Mouse (Mus musculus) common myeloid progenitor, adult 5-6 weeks (primary cell): ENCODE measurements around the gene Gm49450. TPM values are rescaled to one million over a fixed set of nuclear protein-coding genes. Genes with fewer than 3 reads are reported as not detected.
A peak's percentile ranks its signal among the peaks of the same experiment; 100 is the strongest.
"Not testable (repeated sequence)": the region's sequence is repeated elsewhere in the genome, so short reads cannot be mapped to it uniquely, and the experiment has no call there.

Experiments used
- ATAC-seq: replicated peaks from 2 replicates; pipeline ENCODE4 v1.8.0; 2016; ENCODE audit warnings: low read depth, mild to moderate bottlenecking, moderate TSS enrichment, inconsistent platforms; ENCODE audit not compliant: poor library complexity, severe bottlenecking
- total RNA-seq: library from RNA; stranded (forward); fragments of 200-1000, 187-1606 nt; gene quantifications from 2 replicates; pipeline ENCODE4 v1.2.3, GENCODE M21; 2017

The Gm49450 gene
- total RNA-seq, 1 experiment from 2014 or later, result 1.9 TPM

DNA sequence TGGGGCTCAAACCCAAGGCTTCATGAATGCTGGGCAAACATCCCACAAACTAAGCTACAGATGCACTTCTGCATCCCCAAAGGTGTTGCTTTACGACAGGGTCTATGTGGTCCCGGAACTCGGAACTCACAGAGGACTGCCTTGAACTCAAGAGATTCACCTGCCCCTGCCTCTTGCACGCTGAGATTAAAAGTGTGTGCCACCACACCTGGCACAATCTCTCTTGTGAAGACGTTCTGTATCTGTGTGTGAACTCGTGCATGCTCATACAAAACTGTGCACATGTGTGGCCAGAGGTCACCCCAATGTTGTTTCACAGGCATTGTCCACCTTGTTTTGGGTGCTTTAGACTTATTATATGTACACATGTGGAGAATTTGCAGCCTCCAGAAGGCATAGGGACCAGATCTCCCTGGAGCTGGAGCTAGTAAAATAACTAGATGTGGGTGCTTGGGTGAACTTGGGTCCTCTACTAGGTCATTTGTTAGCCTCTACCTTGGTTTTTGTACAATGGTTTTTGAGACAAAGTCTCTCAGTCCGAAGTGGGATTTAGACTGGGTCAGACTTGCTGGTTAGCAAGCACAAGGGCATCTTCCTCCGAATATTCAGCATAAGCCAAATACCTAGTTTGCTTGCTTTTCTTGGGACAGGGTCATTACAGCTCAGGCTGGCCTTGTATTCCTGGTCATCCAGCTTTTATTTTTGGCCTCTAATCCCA, 23.2 kb downstream of the Gm49450 start:
- ATAC-seq, result no peak

- ATAC-seq, result peak; percentile 70
Measured at GRCm38 (mm10) chr15:98928598-98929240, 24.6 kb downstream of the Gm49450 start.

DNA sequence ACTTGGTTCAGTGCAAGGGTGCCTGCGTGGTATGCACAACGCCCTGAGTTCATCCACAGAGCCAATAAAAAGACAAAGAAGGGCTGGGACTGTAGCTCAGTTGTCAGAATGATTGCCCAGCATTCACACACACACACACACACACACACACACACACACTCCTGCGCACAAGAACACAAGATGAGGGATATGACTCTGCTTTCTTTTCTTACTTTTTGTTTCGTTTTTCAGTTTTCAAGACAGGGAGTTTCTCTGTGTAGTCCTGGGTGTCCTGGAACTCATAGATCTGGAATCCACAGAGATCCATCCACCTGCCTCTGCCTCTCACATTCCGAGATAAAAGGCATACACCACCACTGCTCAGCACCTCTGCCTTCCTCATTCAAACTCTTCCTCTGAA, 25.8 kb downstream of the Gm49450 start:
- peak; percentile 28; the same call in 1 of the 2 replicates for ATAC-seq

DNA sequence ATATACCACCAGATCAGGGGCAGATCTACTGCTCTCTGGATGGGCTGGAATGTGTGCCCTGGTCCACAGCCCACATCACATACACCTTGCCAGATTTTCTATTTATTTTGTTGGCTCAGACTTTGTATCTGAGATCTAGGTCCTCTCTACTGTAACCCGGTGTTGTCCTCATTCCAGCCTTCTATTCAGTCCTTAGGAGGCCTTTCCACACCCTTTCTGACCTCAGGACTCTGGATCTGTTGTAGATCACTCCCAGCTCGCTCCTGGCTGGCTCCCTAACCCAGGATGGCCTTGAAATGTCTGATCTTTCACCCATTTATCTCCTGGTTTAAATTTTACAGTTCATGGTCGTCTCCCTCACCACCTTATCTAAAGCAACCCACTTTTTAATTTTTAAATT, 28.7 kb downstream of the Gm49450 start:
- ATAC-seq, result no peak

DNA sequence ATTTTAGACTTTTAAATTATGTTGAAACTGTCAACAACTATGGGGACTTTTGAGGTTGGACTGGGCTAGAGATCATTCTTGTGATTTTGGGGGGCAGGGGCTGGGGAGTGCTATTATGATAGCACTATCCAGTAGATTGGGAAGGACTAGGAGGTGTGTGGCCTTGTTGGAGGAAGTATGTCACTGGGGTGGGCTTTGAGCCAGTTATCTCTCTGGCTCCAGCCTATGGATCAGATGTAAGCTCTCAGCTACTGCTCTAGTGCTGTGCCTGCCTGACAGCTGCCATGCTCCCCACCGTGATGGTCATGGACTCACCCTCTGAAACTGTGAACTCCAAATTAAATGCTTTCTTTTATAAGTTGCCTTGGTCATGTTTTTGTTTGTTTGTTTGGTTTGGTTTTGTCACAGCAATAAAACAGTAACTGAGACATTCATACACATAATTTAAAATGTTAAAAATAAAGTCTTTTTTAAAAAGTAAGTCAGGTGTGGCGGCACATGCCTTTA, 30.3 kb downstream of the Gm49450 start:
- no peak for ATAC-seq

DNA sequence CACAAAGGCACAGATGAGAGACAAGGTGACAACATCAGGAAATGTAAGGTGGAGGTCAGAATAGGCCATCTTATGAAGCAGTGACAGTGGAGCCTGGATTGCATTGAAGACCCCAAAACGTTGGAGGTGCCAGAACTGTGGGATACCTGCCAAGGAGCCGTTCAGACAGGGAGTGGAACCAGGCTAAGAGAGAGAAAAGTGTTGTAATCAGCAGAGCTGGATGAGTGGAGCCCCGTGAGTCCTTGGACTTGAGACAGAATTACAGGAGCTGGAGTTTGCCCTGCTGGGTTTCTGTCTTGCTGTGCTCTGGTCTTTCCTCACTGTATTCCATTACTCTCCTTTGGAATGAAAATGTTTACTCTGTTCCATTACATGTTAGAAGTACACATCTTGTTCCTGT, 30.8 kb downstream of the Gm49450 start:
- no peak for ATAC-seq

DNA sequence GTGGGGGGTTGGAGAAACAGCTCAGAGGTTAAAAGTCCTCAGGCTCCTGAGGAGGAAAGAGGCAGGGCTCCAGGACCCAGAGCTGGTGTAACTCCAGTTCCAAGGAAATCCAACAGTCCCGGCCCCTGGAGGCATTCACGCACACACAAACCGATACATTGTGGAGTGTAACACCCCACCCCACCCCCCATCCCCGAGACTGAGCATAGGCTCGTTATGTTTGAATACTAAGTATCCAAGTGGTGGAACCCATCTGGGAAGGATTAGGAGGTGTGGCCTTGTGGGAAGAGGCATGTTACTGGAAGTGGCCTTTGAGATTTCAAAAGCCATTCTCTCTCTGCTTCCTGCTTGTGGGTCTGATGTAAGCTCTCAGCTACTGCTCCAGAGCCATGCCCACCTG, 31.8 kb downstream of the Gm49450 start:
- no peak for ATAC-seq

DNA sequence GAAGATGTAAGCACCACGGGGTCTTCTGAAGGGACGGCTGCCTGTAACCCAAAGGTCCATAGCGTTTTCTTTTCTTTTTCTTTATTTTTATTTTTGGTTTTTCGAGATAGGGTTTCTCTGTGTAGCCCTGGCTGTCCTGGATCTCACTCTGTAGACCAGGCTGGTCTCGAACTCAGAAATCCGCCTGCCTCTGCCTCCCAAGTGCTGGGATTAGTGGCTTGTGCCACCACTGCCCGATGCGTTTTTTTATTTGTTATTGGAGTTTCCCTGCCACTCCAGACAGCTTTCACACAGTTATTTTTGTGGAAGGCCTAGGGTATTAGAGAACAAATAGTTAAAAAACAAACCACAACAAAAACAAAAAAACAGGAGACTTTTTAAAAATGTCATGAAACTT, 34.9 kb downstream of the Gm49450 start:
- not testable (repeated sequence) for ATAC-seq

GRCm38 (mm10) chr15:98917538-98918498, 35.5 kb downstream of the Gm49450 start, which contains the start of gene Lmbr1l:
Lmbr1l (minus strand) TSS chr15:98918231.
- ATAC-seq, result peak; percentile 98

GRCm38 (mm10) chr15:98917091-98917490, 36.3 kb downstream of the Gm49450 start:
- no peak for ATAC-seq

DNA sequence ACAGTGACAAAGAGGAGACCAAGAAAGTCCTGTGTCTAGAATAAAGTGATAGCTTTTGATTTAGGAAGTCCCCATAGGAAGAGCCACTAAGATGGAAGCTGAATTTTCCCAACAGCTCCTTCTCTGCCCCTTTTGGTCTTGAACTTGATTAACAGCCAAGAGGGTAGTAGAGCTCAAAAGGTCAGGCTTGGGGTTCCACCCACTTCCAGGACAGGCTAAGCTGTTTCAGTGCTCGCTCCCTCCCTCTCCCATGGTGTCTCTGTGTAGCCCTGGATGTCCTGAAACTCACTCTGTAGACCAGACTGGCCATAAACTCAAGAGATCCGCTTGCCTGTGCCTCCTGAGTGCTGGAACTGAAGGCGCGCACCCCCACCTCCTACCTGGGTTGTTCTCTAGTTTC, 37.3 kb downstream of the Gm49450 start:
- ATAC-seq, result no peak

DNA sequence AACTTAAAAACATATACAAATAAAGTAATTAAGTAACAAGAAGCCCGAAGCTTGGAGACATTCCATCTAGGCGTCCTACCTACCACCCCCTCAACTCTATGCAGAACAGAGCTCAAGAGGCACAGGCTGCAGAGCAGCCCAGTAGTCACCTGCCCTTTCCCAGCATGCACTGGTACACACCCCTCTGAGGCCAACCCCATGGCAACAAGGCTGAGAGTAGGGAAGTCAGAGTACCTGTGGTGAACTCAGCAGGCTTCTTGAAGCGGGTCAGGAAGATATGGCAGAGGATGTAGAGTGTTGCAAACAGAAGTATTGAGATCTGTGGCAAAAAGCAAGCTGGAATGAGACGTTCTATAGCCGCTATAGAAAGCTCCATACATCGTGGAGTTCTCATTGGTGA, 38.4 kb downstream of the Gm49450 start:
- no peak for ATAC-seq

- ATAC-seq, result 0 out of 2 replicates have a peak, but pooled peaks have one; percentile 45
Measured at GRCm38 (mm10) chr15:98904692-98905091, 48.7 kb downstream of the Gm49450 start.

DNA sequence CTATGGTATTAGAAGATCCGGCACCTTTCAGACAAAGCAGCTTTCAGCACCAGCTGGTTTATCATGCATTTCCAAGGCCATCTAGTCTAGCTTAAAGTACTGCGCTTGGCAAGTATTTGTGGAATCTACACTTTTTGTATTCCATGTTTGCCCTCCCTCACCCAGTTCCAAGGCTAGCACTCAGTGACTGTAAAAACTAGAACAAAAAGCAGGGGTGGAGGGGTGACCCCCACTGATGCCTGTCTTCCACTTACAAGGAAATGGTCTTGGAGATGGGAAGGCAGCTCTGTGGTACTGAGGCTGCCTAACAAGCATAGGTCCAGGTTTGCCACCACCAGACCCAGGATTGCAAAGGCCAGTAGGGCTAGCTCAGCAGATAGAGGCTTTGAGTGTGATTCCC, 50.8 kb downstream of the Gm49450 start:
- ATAC-seq, result no peak

GRCm38 (mm10) chr15:98901530-98901929, 51.8 kb downstream of the Gm49450 start:
- ATAC-seq, result no peak

DNA sequence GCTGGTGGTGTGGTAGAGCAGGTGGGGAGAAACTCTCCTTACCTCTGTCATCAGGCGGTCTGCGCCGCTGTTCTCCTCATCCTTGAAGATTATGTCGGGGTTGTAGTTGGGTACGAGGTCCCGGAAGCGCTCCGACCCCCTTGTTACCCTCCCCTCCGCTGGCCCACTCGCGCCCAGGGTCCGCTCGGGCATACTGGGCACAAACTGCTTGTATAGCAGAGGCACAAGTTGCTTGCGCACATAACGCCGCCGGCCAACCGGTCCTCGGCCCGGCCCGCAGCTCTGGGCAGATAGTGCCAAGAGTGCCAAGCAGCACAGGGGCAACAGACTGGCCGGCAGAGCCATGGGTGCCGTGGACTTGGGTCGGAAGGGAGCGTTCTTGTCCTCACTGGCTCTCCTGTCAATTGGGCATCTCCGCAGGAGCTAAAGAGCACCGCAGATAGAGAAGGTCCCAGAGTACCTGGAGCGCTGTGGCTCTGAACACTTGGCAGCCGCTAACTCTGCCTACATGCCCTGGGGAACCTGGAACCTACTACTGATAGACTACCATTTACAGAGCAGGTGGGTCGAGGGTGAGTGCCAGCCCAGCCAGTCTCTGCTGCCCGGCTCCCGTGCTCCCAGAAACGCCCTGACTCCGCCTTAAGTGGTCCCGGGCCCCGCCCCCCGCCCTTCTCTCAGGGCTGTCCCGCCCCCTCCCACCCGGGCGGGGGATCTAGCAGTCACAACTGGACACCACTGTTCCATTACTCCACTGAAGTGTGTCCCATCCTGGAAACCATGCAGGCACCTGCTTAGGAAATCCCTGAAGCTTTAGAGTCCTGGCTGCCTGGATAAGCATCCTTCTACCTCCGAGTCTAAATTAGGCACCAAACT, 55.2 kb downstream of the Gm49450 start, which contains the start of gene Dhh:
TSS of gene Dhh (minus strand) at position 613 of the 873 bp plus-strand sequence.
- no peak; the same call in 1 of the 2 replicates for ATAC-seq

DNA sequence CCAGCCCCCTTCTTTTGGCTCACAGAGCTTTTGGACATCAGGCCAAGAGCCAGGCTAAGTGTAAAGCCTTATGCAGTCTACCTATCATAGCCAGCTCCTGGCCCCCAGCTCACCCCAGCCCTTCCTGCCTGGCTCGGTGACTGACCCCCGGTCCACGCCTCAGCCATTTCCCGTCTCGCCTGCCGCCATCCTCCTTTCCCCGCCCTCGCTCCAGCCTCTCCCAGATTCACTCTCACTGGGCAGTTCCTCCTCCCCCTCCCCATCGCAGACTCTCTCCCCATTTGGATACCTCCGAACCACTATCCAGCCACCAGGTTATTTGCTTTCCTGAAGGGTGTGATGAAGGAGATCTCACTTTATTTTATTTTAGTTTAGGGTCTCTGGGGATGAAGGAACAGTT, 55.9 kb downstream of the Gm49450 start:
- no peak for ATAC-seq

GRCm38 (mm10) chr15:98895635-98896589, 57.4 kb downstream of the Gm49450 start:
- no peak for ATAC-seq
